Mouse (Mus musculus): ENCODE measurements at regions not wholly inside any gene's neighbourhood (a gene's known extent, or its start where the extent isn't known, plus 50 kb on each side); places are given as distances from the start of the nearest gene placed in this dataset.
A peak's percentile ranks its signal among the peaks of the same experiment; 100 is the strongest.

- no peak for DNase-seq (ENCODE audit: low read depth, low spot score)
These were observed 813.4 kb upstream of the 4931417E11Rik start for GRCm38 (mm10) chr6:74282842-74283241.

- no peak for DNase-seq (ENCODE audit: low read depth, low spot score)
These were observed 804.8 kb upstream of the 4931417E11Rik start for GRCm38 (mm10) chr6:74274232-74274631.

- DNase-seq (ENCODE audit: low read depth, low spot score) = no peak
These were observed 801.9 kb upstream of the 4931417E11Rik start for GRCm38 (mm10) chr6:74271156-74271897.

GRCm38 (mm10) chr6:74266601-74267000 is 797.1 kb upstream of the 4931417E11Rik start:
- DNase-seq (ENCODE audit: low read depth, low spot score) = peak; percentile 25

All from ES-CJ7 (cell line).